Mouse (Mus musculus): ENCODE data around the gene Cdh10.

Gene Cdh10

GRCm38 (mm10) chr15:18890358-18890757, 71.6 kb downstream of the Cdh10 start:
- Histone ChIP-seq H3K27me3 (ENCODE audit: control insufficient read depth, insufficient read depth, low read length, poor library complexity, severe bottlenecking) (no peaks in the 10 kb centered on the region), H3K36me3 (ENCODE audit: control insufficient read depth, insufficient read depth, low read length, poor library complexity, severe bottlenecking) (no peaks in the 10 kb centered on the region)
- DNase-seq (ENCODE audit: low read depth, low spot score), result no peak

- no peaks in the 10 kb centered on the region for H3K27me3 ChIP-seq (ENCODE audit: control insufficient read depth, insufficient read depth, low read length, poor library complexity, severe bottlenecking)
- H3K36me3 ChIP-seq (ENCODE audit: control insufficient read depth, insufficient read depth, low read length, poor library complexity, severe bottlenecking), result no peaks in the 10 kb centered on the region
- DNase-seq (ENCODE audit: low read depth, low spot score), result no peak
These were observed 82.0 kb downstream of the Cdh10 start for GRCm38 (mm10) chr15:18900776-18901175.

GRCm38 (mm10) chr15:18904131-18904530, 85.4 kb downstream of the Cdh10 start:
- no peaks in the 10 kb centered on the region for H3K36me3 ChIP-seq (ENCODE audit: control insufficient read depth, insufficient read depth, low read length, poor library complexity, severe bottlenecking)
- no peaks in the 10 kb centered on the region for H3K27me3 ChIP-seq (ENCODE audit: control insufficient read depth, insufficient read depth, low read length, poor library complexity, severe bottlenecking)
- DNase-seq (ENCODE audit: low read depth, low spot score), result no peak

- Histone ChIP-seq H3K27me3 (ENCODE audit: control insufficient read depth, insufficient read depth, low read length, poor library complexity, severe bottlenecking) (no peaks in the 10 kb centered on the region), H3K36me3 (ENCODE audit: control insufficient read depth, insufficient read depth, low read length, poor library complexity, severe bottlenecking) (no peaks in the 10 kb centered on the region)
- no peak for DNase-seq (ENCODE audit: low read depth, low spot score)
These were observed 91.9 kb downstream of the Cdh10 start for GRCm38 (mm10) chr15:18910612-18911011.

GRCm38 (mm10) chr15:18925392-18926117, 106.8 kb downstream of the Cdh10 start:
- Histone ChIP-seq H3K36me3 (ENCODE audit: control insufficient read depth, insufficient read depth, low read length, poor library complexity, severe bottlenecking) (no peaks in the 10 kb centered on the region), H3K27me3 (ENCODE audit: control insufficient read depth, insufficient read depth, low read length, poor library complexity, severe bottlenecking) (no peaks in the 10 kb centered on the region)
- no peak for DNase-seq (ENCODE audit: low read depth, low spot score)

GRCm38 (mm10) chr15:18926964-18927363, 108.2 kb downstream of the Cdh10 start:
- DNase-seq (ENCODE audit: low read depth, low spot score), result no peak
- no peaks in the 10 kb centered on the region for H3K27me3 ChIP-seq (ENCODE audit: control insufficient read depth, insufficient read depth, low read length, poor library complexity, severe bottlenecking)

GRCm38 (mm10) chr15:18952266-18952665, 133.5 kb downstream of the Cdh10 start:
- no peaks in the 10 kb centered on the region for H3K36me3 ChIP-seq (ENCODE audit: control insufficient read depth, insufficient read depth, low read length, poor library complexity, severe bottlenecking)
- no peak for DNase-seq (ENCODE audit: low read depth, low spot score)

More at GRCm38 (mm10) chr15:18926964-18927363, 108.2 kb downstream of the Cdh10 start:
- H3K36me3 ChIP-seq (ENCODE audit: control insufficient read depth, insufficient read depth, low read length, poor library complexity, severe bottlenecking), result no peaks in the 10 kb centered on the region

GRCm38 (mm10) chr15:18975041-18975440, 156.3 kb downstream of the Cdh10 start:
- DNase-seq (ENCODE audit: low read depth, low spot score), result no peak
- H3K27me3 ChIP-seq (ENCODE audit: control insufficient read depth, insufficient read depth, low read length, poor library complexity, severe bottlenecking), result no peaks in the 10 kb centered on the region
- H3K36me3 ChIP-seq (ENCODE audit: control insufficient read depth, insufficient read depth, low read length, poor library complexity, severe bottlenecking), result no peaks in the 10 kb centered on the region

More at GRCm38 (mm10) chr15:18952266-18952665, 133.5 kb downstream of the Cdh10 start:
- no peaks in the 10 kb centered on the region for H3K27me3 ChIP-seq (ENCODE audit: control insufficient read depth, insufficient read depth, low read length, poor library complexity, severe bottlenecking)

- Histone ChIP-seq H3K36me3 (ENCODE audit: control insufficient read depth, insufficient read depth, low read length, poor library complexity, severe bottlenecking) (no peaks in the 10 kb centered on the region), H3K27me3 (ENCODE audit: control insufficient read depth, insufficient read depth, low read length, poor library complexity, severe bottlenecking) (no peaks in the 10 kb centered on the region)
- DNase-seq (ENCODE audit: low read depth, low spot score), result no peak
These were observed 166.1 kb downstream of the Cdh10 start for GRCm38 (mm10) chr15:18984891-18985290.

GRCm38 (mm10) chr15:18987671-18988070, 168.9 kb downstream of the Cdh10 start:
- no peak for DNase-seq (ENCODE audit: low read depth, low spot score)
- no peaks in the 10 kb centered on the region for H3K36me3 ChIP-seq (ENCODE audit: control insufficient read depth, insufficient read depth, low read length, poor library complexity, severe bottlenecking)
- H3K27me3 ChIP-seq (ENCODE audit: control insufficient read depth, insufficient read depth, low read length, poor library complexity, severe bottlenecking), result no peaks in the 10 kb centered on the region

GRCm38 (mm10) chr15:18993512-18993911, 174.8 kb downstream of the Cdh10 start:
- H3K36me3 ChIP-seq (ENCODE audit: control insufficient read depth, insufficient read depth, low read length, poor library complexity, severe bottlenecking), result no peaks in the 10 kb centered on the region
- no peaks in the 10 kb centered on the region for H3K27me3 ChIP-seq (ENCODE audit: control insufficient read depth, insufficient read depth, low read length, poor library complexity, severe bottlenecking)
- no peak for DNase-seq (ENCODE audit: low read depth, low spot score)

- Histone ChIP-seq H3K27me3 (ENCODE audit: control insufficient read depth, insufficient read depth, low read length, poor library complexity, severe bottlenecking) (no peaks in the 10 kb centered on the region), H3K36me3 (ENCODE audit: control insufficient read depth, insufficient read depth, low read length, poor library complexity, severe bottlenecking) (no peaks in the 10 kb centered on the region)
- no peak for DNase-seq (ENCODE audit: low read depth, low spot score)
These were observed 175.5 kb downstream of the Cdh10 start for GRCm38 (mm10) chr15:18994294-18994693.

GRCm38 (mm10) chr15:19010829-19011228, 192.1 kb downstream of the Cdh10 start:
- H3K36me3 ChIP-seq (ENCODE audit: control insufficient read depth, insufficient read depth, low read length, poor library complexity, severe bottlenecking), result no peaks in the 10 kb centered on the region
- no peak for DNase-seq (ENCODE audit: low read depth, low spot score)
- H3K27me3 ChIP-seq (ENCODE audit: control insufficient read depth, insufficient read depth, low read length, poor library complexity, severe bottlenecking), result no peaks in the 10 kb centered on the region

- DNase-seq (ENCODE audit: low read depth, low spot score), result no peak
- H3K36me3 ChIP-seq (ENCODE audit: control insufficient read depth, insufficient read depth, low read length, poor library complexity, severe bottlenecking), result no peaks in the 10 kb centered on the region
- H3K27me3 ChIP-seq (ENCODE audit: control insufficient read depth, insufficient read depth, low read length, poor library complexity, severe bottlenecking), result no peaks in the 10 kb centered on the region
These were observed 214.2 kb downstream of the Cdh10 start for GRCm38 (mm10) chr15:19032983-19033382.

- no peak for DNase-seq (ENCODE audit: low read depth, low spot score)
- no peaks in the 10 kb centered on the region for H3K36me3 ChIP-seq (ENCODE audit: control insufficient read depth, insufficient read depth, low read length, poor library complexity, severe bottlenecking)
- H3K27me3 ChIP-seq (ENCODE audit: control insufficient read depth, insufficient read depth, low read length, poor library complexity, severe bottlenecking), result no peaks in the 10 kb centered on the region
These were observed 221.3 kb downstream of the Cdh10 start for GRCm38 (mm10) chr15:19040077-19040476.

Data from splenic B cell, adult 2 months (primary cell).